Mouse (Mus musculus) gastrocnemius, postnatal 36 days (tissue): ENCODE data around the gene Ctcfl. TPM values are rescaled to one million over a fixed set of nuclear protein-coding genes. Genes with fewer than 3 reads are reported as not detected.
A peak's percentile ranks its signal among the peaks of the same experiment; 100 is the strongest.

ENCODE experiments used
- DNase-seq, 2 experiments: peaks; one replicate each; pipeline ENCODE4 v3.0.0; 2022
- intact Hi-C: fragments of 180-260 bp; cut with DNase I; formaldehyde crosslinking; loops from one replicate; pipeline ENCODE4 v1.15.1; 2025
- total RNA-seq, 2 experiments: library from RNA; stranded (reverse); gene quantifications; 2 replicates each; pipeline ENCODE4 v1.2.3; 2021

The Ctcfl gene
- total RNA-seq, 2 experiments from 2014 or later: 0.15 TPM; not detected in 1

GRCm38 (mm10) chr2:173053846-173054245, 65.5 kb downstream of the Ctcfl start:
- DNase-seq: no peak

GRCm38 (mm10) chr2:173052881-173053280, 66.4 kb downstream of the Ctcfl start:
- no peak for DNase-seq
- intact Hi-C loops: no loop called here

More at GRCm38 (mm10) chr2:173053846-173054245, 65.5 kb downstream of the Ctcfl start:
- intact Hi-C loops: no loop called here

- intact Hi-C loops: no loop called here
- DNase-seq: no peak
These were observed 68.5 kb downstream of the Ctcfl start for GRCm38 (mm10) chr2:173050604-173051382.

GRCm38 (mm10) chr2:173049817-173050216, 69.5 kb downstream of the Ctcfl start:
- DNase-seq: no peak
- intact Hi-C loops: no loop called here

GRCm38 (mm10) chr2:173049231-173049630, 70.1 kb downstream of the Ctcfl start:
- DNase-seq: no peak
- intact Hi-C loops: no loop called here

GRCm38 (mm10) chr2:173048041-173048745, 71.1 kb downstream of the Ctcfl start:
- intact Hi-C loops: no loop called here
- no peak for DNase-seq

GRCm38 (mm10) chr2:173047471-173047870, 71.9 kb downstream of the Ctcfl start:
- DNase-seq: no peak

GRCm38 (mm10) chr2:173046582-173047297, 72.6 kb downstream of the Ctcfl start:
- intact Hi-C loops: no loop called here
- DNase-seq: peak in 1 of 2 experiments; percentile 45

More at GRCm38 (mm10) chr2:173047471-173047870, 71.9 kb downstream of the Ctcfl start:
- intact Hi-C loops: no loop called here

GRCm38 (mm10) chr2:173044198-173044970, 74.9 kb downstream of the Ctcfl start:
- peak; percentile 77 to 79 for DNase-seq
- intact Hi-C loops: loop anchor here (5.0 kb wide), 1 partner anchor 38 kb away; no protein-coding TSS in a partner anchor

Other genes with a start within 250 kb of the Ctcfl start
- under 1 TPM; 0.37 to 0.74 TPM for gene Bmp7, start 179.2 kb downstream of the Ctcfl start, total RNA-seq
- under 1 TPM in 1 of 2 experiments, not detected in 1; 0.51 TPM for gene Spo11, start 141.8 kb downstream of the Ctcfl start, total RNA-seq
- gene Rae1, start 119.4 kb downstream of the Ctcfl start, total RNA-seq: 10 to 100 TPM; 11.4 to 12.8 TPM
- 100 to 1,000 TPM; 180 to 220 TPM for gene Rbm38, start 99.0 kb downstream of the Ctcfl start, total RNA-seq
- gene Pck1, start 33.5 kb upstream of the Ctcfl start, total RNA-seq: 1 to 10 TPM; 2.8 to 8.8 TPM
- gene Zbp1, start 99.4 kb upstream of the Ctcfl start, total RNA-seq: under 1 TPM in 1 of 2 experiments, not detected in 1; 0.30 TPM
- gene Pmepa1, start 157.0 kb upstream of the Ctcfl start, total RNA-seq: 10 to 100 TPM; 14.7 to 21.8 TPM